Mouse (Mus musculus) embryonic facial prominence, embryonic 11.5 days (tissue): Measurements from ENCODE around the gene Sv2b. TPM values are rescaled to one million over a fixed set of nuclear protein-coding genes. Genes with fewer than 3 reads are reported as not detected.

ENCODE experiments used
- ATAC-seq: fragments of 200-750 bp; cut with Nextera tagmentation; replicated peaks from 2 replicates; pipeline ENCODE4 v1.8.0; 2017; ENCODE audit warnings: low read depth; ENCODE audit not compliant: insufficient number of reproducible peaks, low FRiP score, low TSS enrichment
- DNase-seq: peaks from one replicate; pipeline ENCODE4 v3.0.0-alpha.2; 2015; ENCODE audit warnings: low spot score
- H3K27ac ChIP-seq: fragments of 300-500 bp; sonication (generic); replicated peaks from 2 replicates; pipeline ENCODE4 v1.5.1; 2014; ENCODE audit warnings: mild to moderate bottlenecking, low read depth, low read length, control low read depth
- H3K27me3 ChIP-seq: fragments of 300-500 bp; sonication (generic); 2 replicates; pipeline ENCODE4 v1.6.1; 2014; ENCODE audit warnings: mild to moderate bottlenecking, low read length, moderate library complexity, mixed read lengths; ENCODE audit not compliant: control insufficient read depth, insufficient read depth
- H3K36me3 ChIP-seq: fragments of 300-500 bp; sonication (generic); replicated peaks from 2 replicates; pipeline ENCODE4 v1.6.1; 2014; ENCODE audit warnings: low read depth, mild to moderate bottlenecking, low read length, moderate library complexity, mixed read lengths; ENCODE audit not compliant: control insufficient read depth, insufficient read depth
- H3K4me1 ChIP-seq: fragments of 300-500 bp; sonication (generic); 2 replicates; pipeline ENCODE4 v1.6.1; 2014; ENCODE audit warnings: low read length, mixed read lengths; ENCODE audit not compliant: control insufficient read depth, insufficient read depth
- H3K4me2 ChIP-seq: fragments of 300-500 bp; sonication (generic); 2 replicates; pipeline ENCODE4 v1.6.1; 2014; ENCODE audit warnings: low read depth, mild to moderate bottlenecking, control low read depth, low read length, moderate library complexity
- H3K4me3 ChIP-seq: fragments of 300-500 bp; sonication (generic); 2 replicates; pipeline ENCODE4 v1.5.1; 2014; ENCODE audit warnings: low read depth, low read length, control low read depth
- H3K9ac ChIP-seq: fragments of 300-500 bp; sonication (generic); replicated peaks from 2 replicates; pipeline ENCODE4 v1.6.1; 2014; ENCODE audit warnings: mild to moderate bottlenecking, control low read depth, low read length
- H3K9me3 ChIP-seq: fragments of 300-500 bp; sonication (generic); replicated peaks from 2 replicates; pipeline ENCODE4 v1.6.1; 2016; ENCODE audit warnings: mild to moderate bottlenecking, low read length, inconsistent platforms, mixed read lengths; ENCODE audit not compliant: control insufficient read depth
- WGBS: fragments of 180-500 bp; shearing (Covaris S2); extraction: QIAGEN DNeasy Blood & Tissue Kit; methylation state at CpG from one replicate; pipeline ENCODE4 v1.1.7; 2014; 5-methylcytosine and 5-hydroxymethylcytosine counted together
- polyA plus RNA-seq: library from polyadenylated mRNA; unstranded; fragments of >200 nt; fragmentation: Nextera tagmentation; extraction: Ambion mirVana; gene quantifications from 2 replicates; pipeline ENCODE4 v1.2.1, GENCODE M21; 2014

Gene Sv2b
- polyA plus RNA-seq = 0.46 and 1.5 TPM in 2 replicates

- peak; percentile 14; the same call in 1 of the 2 replicates for ATAC-seq
- under 1% methylated on average over 46 of the region's 46 CpGs for WGBS
- peak; percentile 42 for DNase-seq
- Histone ChIP-seq H3K9me3 (no peaks in the 10 kb centered on the region), H3K27ac (no peak within 1 kb of the TSS), H3K9ac (peak within 1 kb of the TSS; percentile 44), H3K4me1 (peaks cover 2% of the 10 kb centered on the region; the same call in 1 of the 2 replicates), H3K36me3 (no peaks in the 10 kb centered on the region), H3K27me3 (peaks cover 25% of the 10 kb centered on the region), H3K4me2 (peak within 1 kb of the TSS; percentile 94), H3K4me3 (peak within 1 kb of the TSS; percentile 40)
Measured at GRCm38 (mm10) chr7:75308457-75309312, at the start of gene Sv2b. Sv2b (minus strand) TSS chr7:75309262.

- Histone ChIP-seq H3K9me3 (no peaks in the 10 kb centered on the region), H3K9ac (no peak overlapping the region), H3K4me1 (no peaks in the 10 kb centered on the region), H3K4me2 (no peak overlapping the region), H3K4me3 (no peak overlapping the region), H3K27ac (no peak overlapping the region), H3K36me3 (no peaks in the 10 kb centered on the region), H3K27me3 (no peaks in the 10 kb centered on the region)
- DNase-seq = peak; percentile 32
- 45% methylated on average over 4 of the region's 4 CpGs for WGBS
- ATAC-seq = peak; percentile 44; the same call in 1 of the 2 replicates
Measured at GRCm38 (mm10) chr7:75358284-75358851, 49.3 kb upstream of the Sv2b start.

DNA sequence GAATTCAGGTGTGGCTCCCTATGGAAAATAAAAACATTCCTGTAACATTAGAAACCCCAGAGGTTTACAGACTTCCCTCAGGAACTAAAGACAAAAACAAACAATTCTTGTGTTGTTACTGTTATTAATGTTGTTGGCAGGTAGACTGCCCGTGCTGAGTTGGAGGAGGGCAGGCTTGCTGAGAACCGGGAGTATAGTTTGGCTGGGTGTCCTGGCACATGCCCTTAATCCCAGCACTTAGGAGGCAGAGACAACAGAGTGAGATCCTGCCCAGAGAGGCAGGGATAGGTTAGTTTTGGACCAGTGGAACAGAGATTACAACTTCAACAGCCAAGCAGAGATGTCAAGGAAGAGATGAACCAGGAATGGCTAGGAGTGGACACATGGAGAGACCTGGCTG is 46.5 kb upstream of the Sv2b start:
- ATAC-seq = no peak
- H3K4me3 ChIP-seq = no peak overlapping the region
- WGBS = 64% methylated on average over 2 of the region's 2 CpGs

GRCm38 (mm10) chr7:75352777-75353374 is 43.8 kb upstream of the Sv2b start:
- H3K27ac ChIP-seq = no peak overlapping the region
- no peaks in the 10 kb centered on the region for H3K4me1 ChIP-seq
- no peaks in the 10 kb centered on the region for H3K36me3 ChIP-seq
- no peak overlapping the region for H3K4me2 ChIP-seq
- no peak overlapping the region for H3K9ac ChIP-seq
- H3K27me3 ChIP-seq = no peaks in the 10 kb centered on the region
- no peak for ATAC-seq
- H3K4me3 ChIP-seq = no peak overlapping the region
- no peak for DNase-seq
- 65% methylated on average over 1 of the region's 1 CpGs for WGBS
- H3K9me3 ChIP-seq = no peaks in the 10 kb centered on the region

More for the DNA sequence above, 46.5 kb upstream of the Sv2b start:
- no peak overlapping the region for H3K4me2 ChIP-seq
- no peaks in the 10 kb centered on the region for H3K9me3 ChIP-seq
- no peak for DNase-seq
- no peaks in the 10 kb centered on the region for H3K27me3 ChIP-seq
- no peaks in the 10 kb centered on the region for H3K36me3 ChIP-seq
- no peaks in the 10 kb centered on the region for H3K4me1 ChIP-seq
- no peak overlapping the region for H3K27ac ChIP-seq
- no peak overlapping the region for H3K9ac ChIP-seq

- Histone ChIP-seq H3K4me1 (no peaks in the 10 kb centered on the region), H3K4me2 (no peak overlapping the region), H3K9ac (no peak overlapping the region), H3K27me3 (no peaks in the 10 kb centered on the region), H3K36me3 (no peaks in the 10 kb centered on the region), H3K9me3 (no peaks in the 10 kb centered on the region), H3K27ac (no peak overlapping the region), H3K4me3 (no peak overlapping the region)
- DNase-seq (no peak), ATAC-seq (no peak)
- 81% methylated on average over 2 of the region's 2 CpGs for WGBS
Measured at GRCm38 (mm10) chr7:75350172-75350571, 41.1 kb upstream of the Sv2b start.

DNA sequence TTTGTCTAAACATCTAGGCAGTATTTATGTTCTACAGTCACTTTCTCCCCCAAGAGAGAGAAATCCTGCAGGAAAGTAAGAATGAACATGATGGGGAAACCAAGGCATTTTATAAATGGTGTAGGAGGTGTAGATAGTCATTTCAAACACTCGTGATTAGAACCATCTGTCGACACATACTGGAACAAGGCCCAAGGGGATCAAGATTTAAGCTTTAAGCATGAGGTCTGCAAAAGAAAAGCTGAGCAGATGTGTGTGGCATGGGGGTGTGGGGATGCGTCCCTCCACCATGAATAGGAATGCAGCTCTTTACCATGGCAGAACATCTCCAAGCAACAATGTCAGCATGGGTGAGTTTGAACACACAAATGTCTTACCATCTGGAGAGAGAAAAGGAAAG is 23.2 kb upstream of the Sv2b start:
- ATAC-seq (no peak), DNase-seq (peak; percentile 41)
- no peak overlapping the region for H3K4me2 ChIP-seq
- no peak overlapping the region for H3K4me3 ChIP-seq
- H3K36me3 ChIP-seq = no peaks in the 10 kb centered on the region
- no peaks in the 10 kb centered on the region for H3K9me3 ChIP-seq
- no peaks in the 10 kb centered on the region for H3K4me1 ChIP-seq
- no peaks in the 10 kb centered on the region for H3K27me3 ChIP-seq
- WGBS = 42% methylated on average over 3 of the region's 3 CpGs
- no peak overlapping the region for H3K9ac ChIP-seq
- no peak overlapping the region for H3K27ac ChIP-seq

GRCm38 (mm10) chr7:75329740-75330142 is 20.7 kb upstream of the Sv2b start:
- Histone ChIP-seq H3K9ac (no peak overlapping the region), H3K36me3 (no peaks in the 10 kb centered on the region), H3K4me1 (no peaks in the 10 kb centered on the region), H3K4me3 (no peak overlapping the region), H3K4me2 (no peak overlapping the region), H3K27ac (no peak overlapping the region), H3K9me3 (no peaks in the 10 kb centered on the region), H3K27me3 (no peaks in the 10 kb centered on the region)
- ATAC-seq = no peak
- DNase-seq = no peak
- WGBS = 68% methylated on average over 3 of the region's 3 CpGs
